ENCODE assay signal across 30 mouse cellular contexts in genomic region chr3:108940996-108941395, GRCm38 (mm10). TPM values are rescaled to one million over a fixed set of nuclear protein-coding genes. Genes with fewer than 3 reads are reported as not detected.
A peak's percentile ranks its signal among the peaks of the same experiment; 100 is the strongest.
DNase-seq lines count a peak whose midpoint lies in the region; ATAC-seq and TF ChIP-seq lines count a peak whose summit lies in the region.
"Had no signal": no experiment of that assay in that cellular context is flagged by ENCODE, and none has a peak within 500 bp of the region (broad histone marks: within the 10 kb centered on the region; RNA-seq: fewer than 3 reads in every experiment).

No protein-coding gene starts in this region.

- no peaks in the 10 kb centered on the region for H3K27me3 ChIP-seq in intestine, embryonic 14.5 days (replicated peaks; ENCODE audit: control insufficient read depth, insufficient read depth, low read length)
- H3K27me3 ChIP-seq in intestine, embryonic 16.5 days (replicated peaks; ENCODE audit: control insufficient read depth, insufficient read depth, low read length) = no peaks in the 10 kb centered on the region
- H3K27me3 ChIP-seq in testis, adult 2 months (ENCODE audit: control insufficient read depth, insufficient read depth, low read length) = no peaks in the 10 kb centered on the region
- peaks cover 4% of the 10 kb centered on the region for H3K27me3 ChIP-seq in forebrain, embryonic 10.5 days (ENCODE audit: poor library complexity, severe bottlenecking)
- H3K27me3 ChIP-seq: CH12.LX; embryonic facial prominence, embryonic 12.5 days; embryonic facial prominence, embryonic 15.5 days; forebrain, embryonic 12.5 days; heart, embryonic 12.5 days; hindbrain, embryonic 13.5 days; intestine, embryonic 15.5 days; Patski had no signal

- WGBS in intestine, embryonic 14.5 days = 88% methylated on average over 10 of the region's 10 CpGs
- WGBS in intestine, embryonic 16.5 days = 86% methylated on average over 10 of the region's 10 CpGs
- 87% methylated on average over 10 of the region's 10 CpGs for WGBS in forebrain, embryonic 10.5 days

- no peak overlapping the region for H3K9ac ChIP-seq in intestine, embryonic 14.5 days (ENCODE audit: low read length)
- no peak overlapping the region for H3K9ac ChIP-seq in intestine, embryonic 16.5 days (ENCODE audit: low read depth, low read length)
- H3K9ac ChIP-seq: embryonic facial prominence, embryonic 12.5 days; embryonic facial prominence, embryonic 15.5 days; forebrain, embryonic 12.5 days; heart, embryonic 15.5 days; intestine, embryonic 15.5 days had no signal

- no peak for TF ChIP-seq POLR2A in testis, adult 2 months (IDR thresholded peaks at IDR 0.05; ENCODE audit: control insufficient read depth, low read depth, low read length)

- H3K4me3 ChIP-seq in intestine, embryonic 14.5 days (ENCODE audit: low read depth, low read length) = no peak overlapping the region
- H3K4me3 ChIP-seq in intestine, embryonic 16.5 days (ENCODE audit: low read length) = no peak overlapping the region
- peak overlapping the region; percentile 88 for H3K4me3 ChIP-seq in testis, adult 2 months (ENCODE audit: control insufficient read depth, low read depth, low read length)
- no peak overlapping the region for H3K4me3 ChIP-seq in forebrain, embryonic 10.5 days

- H3K9me3 ChIP-seq in intestine, embryonic 14.5 days (ENCODE audit: control insufficient read depth, low read length) = no peaks in the 10 kb centered on the region
- H3K9me3 ChIP-seq in intestine, embryonic 16.5 days (ENCODE audit: control insufficient read depth, low read length) = no peaks in the 10 kb centered on the region
- H3K9me3 ChIP-seq in forebrain, embryonic 10.5 days = peaks cover 13% of the 10 kb centered on the region; the same call in 1 of the 2 replicates
- H3K9me3 ChIP-seq: embryonic facial prominence, embryonic 12.5 days; embryonic facial prominence, embryonic 15.5 days; forebrain, embryonic 12.5 days; heart, embryonic 15.5 days; hindbrain, embryonic 13.5 days; intestine, embryonic 15.5 days had no signal

- H3K27ac ChIP-seq in intestine, embryonic 14.5 days (ENCODE audit: low read depth) = no peak overlapping the region
- H3K27ac ChIP-seq in intestine, embryonic 16.5 days (ENCODE audit: low read length) = no peak overlapping the region
- no peak overlapping the region; the same call in 1 of the 2 replicates for H3K27ac ChIP-seq in testis, adult 2 months (ENCODE audit: control insufficient read depth, insufficient read depth, low read depth, low read length)
- H3K27ac ChIP-seq in forebrain, embryonic 10.5 days = no peak overlapping the region
- H3K27ac ChIP-seq: embryonic facial prominence, embryonic 12.5 days; embryonic facial prominence, embryonic 15.5 days; forebrain, embryonic 12.5 days; heart, embryonic 15.5 days; hindbrain, embryonic 13.5 days; intestine, embryonic 15.5 days had no signal

- DNase-seq in frontal cortex, postnatal 25 days (ENCODE audit: low spot score in 2 of 2) = no peak
- DNase-seq in intestine, embryonic 14.5 days (ENCODE audit: low spot score) = peak; percentile 45
- no peak for DNase-seq in testis, postnatal 14 days (ENCODE audit: low spot score)
- DNase-seq in testis, postnatal 10 days (ENCODE audit: low spot score) = peak; percentile 9
- no peak for DNase-seq in forebrain, embryonic 10.5 days (ENCODE audit: extremely low spot score, low spot score)
- DNase-seq: adrenal gland, postnatal 10 days; adrenal gland, postnatal 36 days; B cell, adult 2 months; cerebellum, adult 11 months; cerebellum, adult 2 months; cerebellum, adult 9-11 months; gastrocnemius, postnatal 10 days; gastrocnemius, postnatal 36 days; heart, postnatal 10 days; heart, postnatal 36 days had no signal

- no peaks in the 10 kb centered on the region for H3K4me1 ChIP-seq in intestine, embryonic 14.5 days (replicated peaks; ENCODE audit: control insufficient read depth, insufficient read depth, low read length)
- no peaks in the 10 kb centered on the region for H3K4me1 ChIP-seq in intestine, embryonic 16.5 days (ENCODE audit: control insufficient read depth, insufficient read depth, low read length)
- peaks cover 3% of the 10 kb centered on the region for H3K4me1 ChIP-seq in testis, adult 2 months (ENCODE audit: control insufficient read depth, insufficient read depth, low read length)
- peaks cover 7% of the 10 kb centered on the region for H3K4me1 ChIP-seq in forebrain, embryonic 10.5 days
- H3K4me1 ChIP-seq: embryonic facial prominence, embryonic 12.5 days; embryonic facial prominence, embryonic 15.5 days; forebrain, embryonic 12.5 days; heart, embryonic 12.5 days; hindbrain, embryonic 13.5 days had no signal

- TF ChIP-seq CTCF in testis, adult 2 months (IDR thresholded peaks at IDR 0.05; ENCODE audit: control insufficient read depth, insufficient read depth, insufficient replicate concordance, low read depth, low read length) = no peak

- H3K4me2 ChIP-seq in intestine, embryonic 14.5 days (ENCODE audit: low read length) = no peak overlapping the region
- H3K4me2 ChIP-seq in intestine, embryonic 16.5 days (ENCODE audit: low read depth, low read length) = no peak overlapping the region

- peak; percentile 73 for ATAC-seq in frontal cortex, adult (ENCODE audit: low TSS enrichment)
- ATAC-seq in intestine, embryonic 14.5 days (replicated peaks; ENCODE audit: low FRiP score, low TSS enrichment, low read depth) = no peak
- no peak for ATAC-seq in intestine, embryonic 16.5 days
- ATAC-seq: Patski had no signal

- no peaks in the 10 kb centered on the region for H3K36me3 ChIP-seq in intestine, embryonic 14.5 days (ENCODE audit: control insufficient read depth, insufficient read depth, low read length)
- H3K36me3 ChIP-seq in intestine, embryonic 16.5 days (ENCODE audit: control insufficient read depth, insufficient read depth, low read length) = no peaks in the 10 kb centered on the region
- no peaks in the 10 kb centered on the region; the same call in 1 of the 2 replicates for H3K36me3 ChIP-seq in testis, adult 2 months (ENCODE audit: control insufficient read depth, insufficient read depth, low read length)
- no peaks in the 10 kb centered on the region for H3K36me3 ChIP-seq in forebrain, embryonic 10.5 days (replicated peaks)
- H3K36me3 ChIP-seq: embryonic facial prominence, embryonic 12.5 days; embryonic facial prominence, embryonic 15.5 days; forebrain, embryonic 12.5 days; G1E; heart, embryonic 12.5 days; heart, embryonic 15.5 days; hindbrain, embryonic 10.5 days; hindbrain, embryonic 13.5 days; intestine, embryonic 15.5 days had no signal

RNA-seq across cellular contexts. Expression of gene Gm9857, which starts 0.8 kb away (rescaled TPM):
- polyA plus RNA-seq in intestine, embryonic 14.5 days (2014; fragmentation: Nextera tagmentation; extraction: Ambion mirVana) = not detected in 2 replicates
- polyA plus RNA-seq in intestine, embryonic 16.5 days (2015; fragmentation: Nextera tagmentation; extraction: Ambion mirVana) = not detected in 2 replicates
- polyA plus RNA-seq in testis, adult 2 months (2012; rRNA removed) = 26.9 and 34.4 TPM in 2 replicates
- polyA plus RNA-seq in forebrain, embryonic 10.5 days (2016; fragmentation: Nextera tagmentation; extraction: Ambion mirVana) = not detected in 2 replicates
- polyA plus RNA-seq: embryonic facial prominence, embryonic 12.5 days; forebrain, embryonic 12.5 days; G1E; heart, embryonic 12.5 days; heart, embryonic 15.5 days; hindbrain, embryonic 10.5 days; hindbrain, embryonic 13.5 days; intestine, embryonic 15.5 days; Patski had no signal

RNA-seq across cellular contexts. Expression of gene Henmt1, which starts 1.3 kb away (rescaled TPM):
- polyA plus RNA-seq in intestine, embryonic 14.5 days (2014; fragmentation: Nextera tagmentation; extraction: Ambion mirVana) = 0.40 and 0.70 TPM in 2 replicates
- polyA plus RNA-seq in intestine, embryonic 16.5 days (2015; fragmentation: Nextera tagmentation; extraction: Ambion mirVana) = 0.12 and 0.28 TPM in 2 replicates
- polyA plus RNA-seq in testis, adult 2 months (2012; rRNA removed) = 21.7 and 22.8 TPM in 2 replicates
- 0.37 and 0.88 TPM in 2 replicates for polyA plus RNA-seq in forebrain, embryonic 10.5 days (2016; fragmentation: Nextera tagmentation; extraction: Ambion mirVana)
- polyA plus RNA-seq: G1E; heart, embryonic 15.5 days had no signal

RNA-seq across cellular contexts. Expression of gene Prpf38b, which starts 29.5 kb away (rescaled TPM):
- 57.0 and 66.0 TPM in 2 replicates for polyA plus RNA-seq in intestine, embryonic 14.5 days (2014; fragmentation: Nextera tagmentation; extraction: Ambion mirVana)
- polyA plus RNA-seq in intestine, embryonic 16.5 days (2015; fragmentation: Nextera tagmentation; extraction: Ambion mirVana) = 53.6 and 57.8 TPM in 2 replicates
- 23.3 and 23.6 TPM in 2 replicates for polyA plus RNA-seq in testis, adult 2 months (2012; rRNA removed)
- 67.5 and 78.3 TPM in 2 replicates for polyA plus RNA-seq in forebrain, embryonic 10.5 days (2016; fragmentation: Nextera tagmentation; extraction: Ambion mirVana)

RNA-seq across cellular contexts. Expression of gene Fndc7, which starts 51.2 kb away (rescaled TPM):
- polyA plus RNA-seq in intestine, embryonic 14.5 days (2014; fragmentation: Nextera tagmentation; extraction: Ambion mirVana) = 0.09 and 0.19 TPM in 2 replicates
- polyA plus RNA-seq in intestine, embryonic 16.5 days (2015; fragmentation: Nextera tagmentation; extraction: Ambion mirVana) = 0.11 and 0.47 TPM in 2 replicates
- 0.46 and 0.53 TPM in 2 replicates for polyA plus RNA-seq in testis, adult 2 months (2012; rRNA removed)
- not detected in 2 replicates for polyA plus RNA-seq in forebrain, embryonic 10.5 days (2016; fragmentation: Nextera tagmentation; extraction: Ambion mirVana)
- polyA plus RNA-seq: forebrain, embryonic 12.5 days; forebrain, embryonic 16.5 days; G1E had no signal

Comparison
In these comparisons a context has a peak if more than half of its experiments do, and no peak if none do; other contexts are left out.
1. DNase-seq: peak in intestine, embryonic 14.5 days (single experiment) and testis, postnatal 10 days (single experiment); none in frontal cortex, postnatal 25 days (0 of 2), testis, postnatal 14 days (single experiment) and forebrain, embryonic 10.5 days (single experiment).
2. RNA of gene Gm9857, which starts 0.8 kb away (polyA plus RNA-seq): 26.9 to 34.4 TPM in testis, adult 2 months; not detected in intestine, embryonic 14.5 days, not detected in intestine, embryonic 16.5 days and not detected in forebrain, embryonic 10.5 days; every median in the first group is over 10 times any median in the second.
3. RNA of gene Henmt1, which starts 1.3 kb away (polyA plus RNA-seq): 21.7 to 22.8 TPM in testis, adult 2 months; 0.37 to 0.88 TPM in forebrain, embryonic 10.5 days, 0.40 to 0.70 TPM in intestine, embryonic 14.5 days and 0.12 to 0.28 TPM in intestine, embryonic 16.5 days; every median in the first group is over 10 times any median in the second.